Mouse (Mus musculus): ENCODE results near the gene Rad51b. TPM values are rescaled to one million over a fixed set of nuclear protein-coding genes. Genes with fewer than 3 reads are reported as not detected.
A peak's percentile ranks its signal among the peaks of the same experiment; 100 is the strongest.

Rad51b gene
- polyA plus RNA-seq, 1 experiment = 1.1 TPM

GRCm38 (mm10) chr12:79707565-79708422, 410.7 kb downstream of the Rad51b start:
- DNase-seq = no peak
- H3K4me3 ChIP-seq (replicated peaks; ENCODE audit: extremely low read depth, low read depth, low read length) = no peak overlapping the region
- TF ChIP-seq CTCF (IDR thresholded peaks at IDR 0.05; ENCODE audit: insufficient read depth, low read length) = no peak
- no peak for TF ChIP-seq POLR2A (IDR thresholded peaks at IDR 0.05; ENCODE audit: borderline replicate concordance, extremely low read depth, low read depth, low read length)
- H3K4me1 ChIP-seq (ENCODE audit: control insufficient read depth, insufficient read depth, low read length) = peaks cover 10% of the 10 kb centered on the region
- 71% methylated on average over 9 of the region's 9 CpGs for WGBS

- H3K4me3 ChIP-seq (replicated peaks; ENCODE audit: extremely low read depth, low read depth, low read length) = no peak overlapping the region
- DNase-seq = peak; percentile 26
Observed at GRCm38 (mm10) chr12:79708423-79708733, 411.3 kb downstream of the Rad51b start.

GRCm38 (mm10) chr12:79713286-79713685, 416.2 kb downstream of the Rad51b start:
- TF ChIP-seq POLR2A (IDR thresholded peaks at IDR 0.05; ENCODE audit: borderline replicate concordance, extremely low read depth, low read depth, low read length) (no peak), CTCF (IDR thresholded peaks at IDR 0.05; ENCODE audit: insufficient read depth, low read length) (no peak)
- H3K4me3 ChIP-seq (replicated peaks; ENCODE audit: extremely low read depth, low read depth, low read length) = no peak overlapping the region

More at GRCm38 (mm10) chr12:79708423-79708733, 411.3 kb downstream of the Rad51b start:
- 37% methylated on average over 5 of the region's 5 CpGs for WGBS
- TF ChIP-seq POLR2A (IDR thresholded peaks at IDR 0.05; ENCODE audit: borderline replicate concordance, extremely low read depth, low read depth, low read length) (no peak), CTCF (IDR thresholded peaks at IDR 0.05; ENCODE audit: insufficient read depth, low read length) (no peak)
- peaks cover 10% of the 10 kb centered on the region for H3K4me1 ChIP-seq (ENCODE audit: control insufficient read depth, insufficient read depth, low read length)

GRCm38 (mm10) chr12:79714484-79714883, 417.4 kb downstream of the Rad51b start:
- Histone ChIP-seq H3K4me1 (ENCODE audit: control insufficient read depth, insufficient read depth, low read length) (no peaks in the 10 kb centered on the region), H3K4me3 (replicated peaks; ENCODE audit: extremely low read depth, low read depth, low read length) (no peak overlapping the region)
- DNase-seq = no peak
- no peak for TF ChIP-seq CTCF (IDR thresholded peaks at IDR 0.05; ENCODE audit: insufficient read depth, low read length)
- no peak for TF ChIP-seq POLR2A (IDR thresholded peaks at IDR 0.05; ENCODE audit: borderline replicate concordance, extremely low read depth, low read depth, low read length)
- WGBS = 83% methylated on average over 6 of the region's 6 CpGs

More at GRCm38 (mm10) chr12:79713286-79713685, 416.2 kb downstream of the Rad51b start:
- DNase-seq = no peak
- H3K4me1 ChIP-seq (ENCODE audit: control insufficient read depth, insufficient read depth, low read length) = peaks cover 8% of the 10 kb centered on the region

GRCm38 (mm10) chr12:79715506-79716345, 418.6 kb downstream of the Rad51b start:
- Histone ChIP-seq H3K4me1 (ENCODE audit: control insufficient read depth, insufficient read depth, low read length) (no peaks in the 10 kb centered on the region), H3K4me3 (replicated peaks; ENCODE audit: extremely low read depth, low read depth, low read length) (no peak overlapping the region)
- TF ChIP-seq POLR2A (IDR thresholded peaks at IDR 0.05; ENCODE audit: borderline replicate concordance, extremely low read depth, low read depth, low read length) (no peak), CTCF (IDR thresholded peaks at IDR 0.05; ENCODE audit: insufficient read depth, low read length) (no peak)
- DNase-seq = peak; percentile 34
- 59% methylated on average over 12 of the region's 12 CpGs for WGBS

GRCm38 (mm10) chr12:79719091-79719846, 422.2 kb downstream of the Rad51b start:
- 78% methylated on average over 10 of the region's 10 CpGs for WGBS
- DNase-seq = no peak
- TF ChIP-seq CTCF (IDR thresholded peaks at IDR 0.05; ENCODE audit: insufficient read depth, low read length) = no peak
- TF ChIP-seq POLR2A (IDR thresholded peaks at IDR 0.05; ENCODE audit: borderline replicate concordance, extremely low read depth, low read depth, low read length) = no peak
- Histone ChIP-seq H3K4me3 (replicated peaks; ENCODE audit: extremely low read depth, low read depth, low read length) (no peak overlapping the region), H3K4me1 (ENCODE audit: control insufficient read depth, insufficient read depth, low read length) (no peaks in the 10 kb centered on the region)

GRCm38 (mm10) chr12:79719847-79720201, 422.7 kb downstream of the Rad51b start:
- no peak for DNase-seq
- no peak for TF ChIP-seq CTCF (IDR thresholded peaks at IDR 0.05; ENCODE audit: insufficient read depth, low read length)
- no peak for TF ChIP-seq POLR2A (IDR thresholded peaks at IDR 0.05; ENCODE audit: borderline replicate concordance, extremely low read depth, low read depth, low read length)
- H3K4me1 ChIP-seq (ENCODE audit: control insufficient read depth, insufficient read depth, low read length) = no peaks in the 10 kb centered on the region
- WGBS = 84% methylated on average over 1 of the region's 1 CpGs
- no peak overlapping the region for H3K4me3 ChIP-seq (replicated peaks; ENCODE audit: extremely low read depth, low read depth, low read length)

- TF ChIP-seq CTCF (IDR thresholded peaks at IDR 0.05; ENCODE audit: insufficient read depth, low read length) (no peak), POLR2A (IDR thresholded peaks at IDR 0.05; ENCODE audit: borderline replicate concordance, extremely low read depth, low read depth, low read length) (no peak)
- DNase-seq = no peak
- H3K4me3 ChIP-seq (replicated peaks; ENCODE audit: extremely low read depth, low read depth, low read length) = no peak overlapping the region
- H3K4me1 ChIP-seq (ENCODE audit: control insufficient read depth, insufficient read depth, low read length) = no peaks in the 10 kb centered on the region
Observed at GRCm38 (mm10) chr12:79724875-79725274, 427.8 kb downstream of the Rad51b start.

- DNase-seq = no peak
- no peaks in the 10 kb centered on the region for H3K4me1 ChIP-seq (ENCODE audit: control insufficient read depth, insufficient read depth, low read length)
- H3K4me3 ChIP-seq (replicated peaks; ENCODE audit: extremely low read depth, low read depth, low read length) = no peak overlapping the region
- TF ChIP-seq POLR2A (IDR thresholded peaks at IDR 0.05; ENCODE audit: borderline replicate concordance, extremely low read depth, low read depth, low read length) = no peak
- no peak for TF ChIP-seq CTCF (IDR thresholded peaks at IDR 0.05; ENCODE audit: insufficient read depth, low read length)
Observed at GRCm38 (mm10) chr12:79725711-79726110, 428.6 kb downstream of the Rad51b start.
